Mouse (Mus musculus) forebrain, embryonic 12.5 days (tissue): Measurements from ENCODE around the gene Bcl9. TPM values are rescaled to one million over a fixed set of nuclear protein-coding genes. Genes with fewer than 3 reads are reported as not detected.

ENCODE experiments used
- ATAC-seq: fragments of 200-750 bp; cut with Nextera tagmentation; 2 replicates; pipeline ENCODE4 v1.8.0; 2017; ENCODE audit warnings: moderate TSS enrichment; ENCODE audit not compliant: low FRiP score
- H3K27ac ChIP-seq: fragments of 300-500 bp; sonication (generic); 2 replicates; pipeline ENCODE4 v1.5.1; 2016; ENCODE audit warnings: mild to moderate bottlenecking
- H3K27me3 ChIP-seq: fragments of 300-500 bp; sonication (generic); 2 replicates; pipeline ENCODE4 v1.6.1; 2016; ENCODE audit warnings: mild to moderate bottlenecking
- H3K36me3 ChIP-seq: fragments of 300-500 bp; sonication (generic); replicated peaks from 2 replicates; pipeline ENCODE4 v1.6.1; 2016; ENCODE audit warnings: mild to moderate bottlenecking
- H3K4me1 ChIP-seq: fragments of 300-500 bp; sonication (generic); 2 replicates; pipeline ENCODE4 v1.6.1; 2016
- H3K4me2 ChIP-seq: fragments of 300-500 bp; sonication (generic); 2 replicates; pipeline ENCODE4 v1.6.1; 2016; ENCODE audit warnings: mild to moderate bottlenecking, moderate library complexity
- H3K4me3 ChIP-seq: fragments of 300-500 bp; sonication (generic); replicated peaks from 2 replicates; pipeline ENCODE4 v1.5.1; 2016; ENCODE audit warnings: mild to moderate bottlenecking
- H3K9ac ChIP-seq: fragments of 300-500 bp; sonication (generic); 2 replicates; pipeline ENCODE4 v1.6.1; 2016; ENCODE audit warnings: mild to moderate bottlenecking
- H3K9me3 ChIP-seq: fragments of 300-500 bp; sonication (generic); 2 replicates; pipeline ENCODE4 v1.6.1; 2016
- WGBS: fragments of 180-500 bp; shearing (Covaris S2); methylation state at CpG from one replicate; pipeline ENCODE4 v1.1.7; 2016; 5-methylcytosine and 5-hydroxymethylcytosine counted together
- polyA plus RNA-seq: library from polyadenylated mRNA; unstranded; fragments of >200 nt; fragmentation: Nextera tagmentation; extraction: Ambion mirVana; gene quantifications from 2 replicates; pipeline ENCODE4 v1.2.1, GENCODE M21; 2016

Gene Bcl9
- polyA plus RNA-seq, 1 experiment from 2014 or later, result 82.8 TPM

DNA sequence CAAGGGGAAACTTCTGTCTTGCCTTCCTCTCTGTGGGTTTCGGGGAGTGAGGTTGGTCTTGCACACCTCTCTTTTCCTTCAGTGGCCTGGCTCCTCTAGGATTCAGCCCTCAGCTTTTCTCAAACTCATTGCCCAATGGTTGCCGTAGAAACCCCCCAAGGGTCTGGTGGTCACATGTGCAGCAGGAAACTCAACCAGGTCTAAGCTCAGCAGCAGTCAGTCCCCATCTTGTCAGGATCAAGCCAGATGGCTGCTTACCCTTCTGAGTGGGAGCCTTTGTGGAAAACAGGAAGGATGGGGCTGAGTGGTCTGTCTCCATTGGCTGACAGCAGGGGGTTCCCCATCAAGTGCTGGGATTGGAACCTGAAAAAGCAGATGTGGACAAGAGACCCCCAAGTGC is 15.7 kb upstream of the Bcl9 start:
- Histone ChIP-seq H3K27ac (no peak overlapping the region), H3K27me3 (no peaks in the 10 kb centered on the region), H3K4me1 (peaks cover 39% of the 10 kb centered on the region), H3K36me3 (no peaks in the 10 kb centered on the region), H3K4me3 (no peak overlapping the region), H3K4me2 (no peak overlapping the region), H3K9ac (no peak overlapping the region), H3K9me3 (peaks cover 4% of the 10 kb centered on the region; the same call in 1 of the 2 replicates)
- 68% methylated on average over 2 of the region's 2 CpGs for WGBS
- ATAC-seq, result 0 out of 2 replicates have a peak, but pooled peaks have one; percentile 52

GRCm38 (mm10) chr3:97311998-97312397 is 14.3 kb upstream of the Bcl9 start:
- peak overlapping the region; percentile 57 for H3K27ac ChIP-seq

GRCm38 (mm10) chr3:97309748-97310536 is 12.2 kb upstream of the Bcl9 start:
- H3K4me2 ChIP-seq, result peak overlapping the region; percentile 43
- peaks cover 4% of the 10 kb centered on the region; the same call in 1 of the 2 replicates for H3K9me3 ChIP-seq
- H3K36me3 ChIP-seq, result no peaks in the 10 kb centered on the region
- no peaks in the 10 kb centered on the region for H3K27me3 ChIP-seq
- no peak for ATAC-seq
- peaks cover 47% of the 10 kb centered on the region for H3K4me1 ChIP-seq
- H3K9ac ChIP-seq, result peak overlapping the region; percentile 22; the same call in 1 of the 2 replicates
- WGBS, result 7% methylated on average over 16 of the region's 16 CpGs
- peak overlapping the region; percentile 21 for H3K4me3 ChIP-seq
- H3K27ac ChIP-seq, result no peak overlapping the region

More at GRCm38 (mm10) chr3:97311998-97312397, 14.3 kb upstream of the Bcl9 start:
- peak; percentile 62 for ATAC-seq
- Histone ChIP-seq H3K4me2 (peak overlapping the region; percentile 35), H3K36me3 (no peaks in the 10 kb centered on the region), H3K4me3 (peak overlapping the region; percentile 18; the same call in 1 of the 2 replicates), H3K4me1 (peaks cover 46% of the 10 kb centered on the region), H3K27me3 (no peaks in the 10 kb centered on the region), H3K9me3 (peaks cover 4% of the 10 kb centered on the region; the same call in 1 of the 2 replicates), H3K9ac (peak overlapping the region; percentile 2; the same call in 1 of the 2 replicates)
- 23% methylated on average over 21 of the region's 21 CpGs for WGBS

DNA sequence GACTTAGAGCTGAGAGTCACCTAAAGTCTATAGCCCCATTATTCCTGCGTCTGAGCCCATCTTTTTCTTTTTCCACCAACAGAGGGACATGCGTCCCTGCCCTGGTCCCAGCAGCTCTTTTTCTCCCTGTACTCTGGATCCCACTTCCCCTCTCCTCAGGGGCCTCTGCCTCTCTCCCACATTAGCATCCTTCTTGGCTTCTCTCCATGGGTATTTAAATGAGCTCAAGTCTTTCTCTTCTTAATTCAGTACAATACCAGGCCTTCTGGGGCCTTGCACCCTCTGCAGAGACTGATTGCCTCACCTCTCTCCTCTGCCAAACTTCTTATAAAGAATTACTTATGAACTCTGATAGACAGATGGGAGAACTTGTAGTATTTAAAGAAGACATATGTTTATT is 10.7 kb upstream of the Bcl9 start:
- peaks cover 44% of the 10 kb centered on the region for H3K4me1 ChIP-seq
- WGBS, result 18% methylated on average over 2 of the region's 2 CpGs
- no peak overlapping the region for H3K4me3 ChIP-seq
- H3K36me3 ChIP-seq, result no peaks in the 10 kb centered on the region
- peaks cover 4% of the 10 kb centered on the region; the same call in 1 of the 2 replicates for H3K9me3 ChIP-seq
- H3K9ac ChIP-seq, result no peak overlapping the region
- no peaks in the 10 kb centered on the region for H3K27me3 ChIP-seq
- no peak overlapping the region for H3K4me2 ChIP-seq
- peak overlapping the region; percentile 43 for H3K27ac ChIP-seq
- peak; percentile 53; the same call in 1 of the 2 replicates for ATAC-seq

- H3K9me3 ChIP-seq, result peaks cover 4% of the 10 kb centered on the region; the same call in 1 of the 2 replicates
- no peaks in the 10 kb centered on the region for H3K27me3 ChIP-seq
- peaks cover 29% of the 10 kb centered on the region for H3K4me1 ChIP-seq
- H3K36me3 ChIP-seq, result no peaks in the 10 kb centered on the region
- H3K4me2 ChIP-seq, result no peak overlapping the region
- no peak overlapping the region for H3K9ac ChIP-seq
- ATAC-seq, result no peak
- no peak overlapping the region for H3K4me3 ChIP-seq
- H3K27ac ChIP-seq, result no peak overlapping the region
- 75% methylated on average over 4 of the region's 4 CpGs for WGBS
These were observed 8.2 kb upstream of the Bcl9 start for GRCm38 (mm10) chr3:97305907-97306306.

GRCm38 (mm10) chr3:97301586-97301985 is 3.9 kb upstream of the Bcl9 start:
- H3K9ac ChIP-seq, result no peak overlapping the region
- no peak overlapping the region for H3K4me2 ChIP-seq
- 0 out of 2 replicates have a peak, but pooled peaks cover 4% of the 10 kb centered on the region for H3K9me3 ChIP-seq
- ATAC-seq, result no peak
- H3K4me3 ChIP-seq, result no peak overlapping the region
- H3K4me1 ChIP-seq, result peaks cover 16% of the 10 kb centered on the region
- 64% methylated on average over 7 of the region's 7 CpGs for WGBS
- no peaks in the 10 kb centered on the region for H3K36me3 ChIP-seq
- no peak overlapping the region for H3K27ac ChIP-seq
- H3K27me3 ChIP-seq, result no peaks in the 10 kb centered on the region

DNA sequence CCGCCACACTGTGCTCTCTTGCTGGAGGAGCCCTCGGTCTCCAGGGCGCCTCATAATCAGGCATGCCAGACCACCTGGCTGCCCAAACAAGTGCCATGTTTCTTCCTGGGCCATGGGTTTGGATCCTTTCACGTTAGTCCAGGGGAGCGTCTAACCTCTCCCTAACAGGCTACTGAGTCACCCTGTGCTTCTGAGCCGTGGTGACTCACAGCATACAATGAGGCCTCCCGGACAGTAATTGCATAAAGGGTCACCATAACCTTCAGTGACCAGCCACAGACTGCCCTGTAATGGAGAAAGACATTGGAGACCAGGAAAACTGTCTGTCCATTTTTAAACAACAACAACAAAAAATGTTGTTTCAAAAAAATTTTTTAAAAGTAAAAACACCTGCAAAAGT is 2.7 kb upstream of the Bcl9 start:
- ATAC-seq, result no peak
- Histone ChIP-seq H3K4me2 (no peak overlapping the region), H3K9ac (no peak overlapping the region), H3K36me3 (no peaks in the 10 kb centered on the region), H3K4me1 (peaks cover 25% of the 10 kb centered on the region), H3K9me3 (0 out of 2 replicates have a peak, but pooled peaks cover 4% of the 10 kb centered on the region), H3K27me3 (no peaks in the 10 kb centered on the region), H3K27ac (no peak overlapping the region), H3K4me3 (no peak overlapping the region)
- WGBS, result 92% methylated on average over 7 of the region's 7 CpGs

- Histone ChIP-seq H3K9me3 (0 out of 2 replicates have a peak, but pooled peaks cover 4% of the 10 kb centered on the region), H3K27me3 (no peaks in the 10 kb centered on the region), H3K4me1 (peaks cover 30% of the 10 kb centered on the region), H3K9ac (no peak overlapping the region), H3K4me2 (no peak overlapping the region), H3K27ac (no peak overlapping the region), H3K4me3 (no peak overlapping the region), H3K36me3 (no peaks in the 10 kb centered on the region)
- no peak for ATAC-seq
These were observed 2.2 kb upstream of the Bcl9 start for GRCm38 (mm10) chr3:97299885-97300284.

- Histone ChIP-seq H3K4me3 (no peak overlapping the region), H3K4me2 (peak overlapping the region; percentile 70), H3K9me3 (0 out of 2 replicates have a peak, but pooled peaks cover 4% of the 10 kb centered on the region), H3K27ac (peak overlapping the region; percentile 97), H3K27me3 (no peaks in the 10 kb centered on the region), H3K36me3 (no peaks in the 10 kb centered on the region), H3K9ac (no peak overlapping the region; the same call in 1 of the 2 replicates), H3K4me1 (peaks cover 39% of the 10 kb centered on the region)
- WGBS, result 22% methylated on average over 10 of the region's 10 CpGs
- ATAC-seq, result peak; percentile 24
These were observed 1.2 kb upstream of the Bcl9 start for GRCm38 (mm10) chr3:97298856-97299465.

DNA sequence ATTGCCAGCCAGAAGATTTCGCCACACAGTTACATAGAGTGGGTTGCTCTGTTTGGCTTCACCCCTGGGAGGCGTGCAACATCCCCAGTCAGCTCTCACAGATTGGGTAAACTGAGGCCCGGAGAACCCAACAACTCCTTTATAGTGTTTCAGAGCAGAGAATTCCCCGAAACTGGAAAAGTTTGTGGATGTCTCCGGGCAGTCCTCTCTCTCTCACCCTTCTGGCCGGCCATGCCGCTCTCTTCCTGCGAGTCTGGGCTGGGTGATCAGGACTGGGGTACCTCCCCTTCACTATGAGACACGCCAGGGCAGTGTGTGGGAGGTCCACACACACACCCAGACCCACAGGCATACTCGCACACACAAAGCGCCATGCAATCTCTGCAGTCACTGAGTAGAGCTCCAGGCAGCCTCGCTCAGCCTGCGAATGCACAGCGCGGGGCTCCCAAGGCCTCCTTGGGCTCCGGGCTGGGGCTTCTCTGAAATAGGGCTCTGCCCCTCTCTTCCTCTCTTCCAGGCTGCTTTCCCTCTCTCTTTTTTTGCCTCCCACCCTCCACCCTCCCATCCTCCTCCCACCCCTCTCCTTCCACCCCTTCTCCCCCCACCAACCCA is 670 bp downstream of the Bcl9 start:
- 4% methylated on average over 16 of the region's 16 CpGs for WGBS
- Histone ChIP-seq H3K27me3 (no peaks in the 10 kb centered on the region), H3K9ac (peak overlapping the region; percentile 80), H3K4me1 (peaks cover 56% of the 10 kb centered on the region), H3K36me3 (no peaks in the 10 kb centered on the region), H3K9me3 (0 out of 2 replicates have a peak, but pooled peaks cover 4% of the 10 kb centered on the region), H3K4me3 (peak overlapping the region; percentile 57), H3K27ac (peak overlapping the region; percentile 97), H3K4me2 (peak overlapping the region; percentile 70)
- peak; percentile 59 for ATAC-seq

- Histone ChIP-seq H3K4me2 (no peak overlapping the region), H3K9ac (no peak overlapping the region), H3K36me3 (no peaks in the 10 kb centered on the region), H3K27ac (no peak overlapping the region), H3K27me3 (no peaks in the 10 kb centered on the region), H3K4me1 (peaks cover 60% of the 10 kb centered on the region), H3K4me3 (no peak overlapping the region), H3K9me3 (no peaks in the 10 kb centered on the region)
- no peak for ATAC-seq
- WGBS, result 81% methylated on average over 9 of the region's 9 CpGs
These were observed 3.4 kb downstream of the Bcl9 start for GRCm38 (mm10) chr3:97294334-97294733.

DNA sequence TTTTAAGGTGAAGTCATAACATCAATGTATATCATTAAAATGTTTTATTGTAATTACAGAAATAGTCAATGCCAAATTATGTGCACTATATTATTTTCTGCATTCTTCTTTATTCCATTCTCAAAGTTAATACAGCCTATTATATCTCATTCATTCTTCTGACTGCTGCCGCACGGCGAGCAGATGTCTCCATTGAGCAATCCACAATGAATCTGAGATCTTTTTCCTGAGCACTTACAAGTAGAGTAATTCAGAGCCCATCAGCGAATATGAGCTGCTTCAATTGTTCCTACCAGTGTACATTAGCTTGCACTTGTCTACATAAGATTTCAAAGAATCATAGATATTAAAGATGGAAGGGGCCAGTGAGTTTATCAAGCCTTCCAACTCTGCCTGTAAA is 12.8 kb downstream of the Bcl9 start:
- H3K4me3 ChIP-seq, result no peak overlapping the region
- 0 out of 2 replicates have a peak, but pooled peaks have one; percentile 44 for ATAC-seq
- H3K27me3 ChIP-seq, result no peaks in the 10 kb centered on the region
- H3K9ac ChIP-seq, result no peak overlapping the region
- no peaks in the 10 kb centered on the region for H3K9me3 ChIP-seq
- peaks cover 14% of the 10 kb centered on the region for H3K4me1 ChIP-seq
- H3K27ac ChIP-seq, result no peak overlapping the region
- H3K36me3 ChIP-seq, result peaks cover 11% of the 10 kb centered on the region
- 76% methylated on average over 4 of the region's 4 CpGs for WGBS
- no peak overlapping the region for H3K4me2 ChIP-seq
